In the genomic region with DNA sequence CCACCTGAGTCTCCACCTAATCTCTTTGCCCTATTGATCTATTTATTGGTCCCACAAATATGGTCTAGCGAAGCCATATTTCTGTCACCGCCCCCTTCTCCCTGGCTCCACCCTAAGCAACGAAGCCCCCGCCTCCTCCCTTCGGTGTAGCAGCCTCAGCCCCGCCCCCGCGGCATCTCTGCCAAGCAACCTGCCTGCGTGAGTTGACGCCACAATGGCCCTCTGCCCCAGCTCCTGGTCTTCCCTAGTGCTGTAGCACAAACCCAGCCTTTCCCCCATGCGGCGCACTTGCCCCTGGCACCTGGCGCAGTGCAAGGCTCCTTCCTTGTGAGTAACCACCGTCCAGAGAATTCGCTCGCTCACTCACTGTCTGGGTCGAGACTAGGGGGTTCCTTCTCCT, we compare ENCODE assay signal across 10 mouse cellular contexts. TPM values are rescaled to one million over a fixed set of nuclear protein-coding genes. Genes with fewer than 3 reads are reported as not detected.
A peak's percentile ranks its signal among the peaks of the same experiment; 100 is the strongest.
DNase-seq lines count a peak whose midpoint lies in the region; ATAC-seq lines count a peak whose summit lies in the region.
"Had no signal": no experiment of that assay in that cellular context is flagged by ENCODE, and none has a peak within 500 bp of the region (broad histone marks: within the 10 kb centered on the region; RNA-seq: fewer than 3 reads in every experiment).

No protein-coding gene starts in this region.

- ATAC-seq in liver, embryonic 11.5 days (replicated peaks; ENCODE audit: low FRiP score), result no peak

- H3K4me3 ChIP-seq in liver, embryonic 11.5 days (ENCODE audit: low read depth, low read length), result no peak overlapping the region
- no peak overlapping the region for H3K4me3 ChIP-seq in limb, embryonic 10.5 days

- peak overlapping the region; percentile 31; the same call in 1 of the 2 replicates for H3K4me2 ChIP-seq in liver, embryonic 11.5 days
- H3K4me2 ChIP-seq: midbrain, embryonic 11.5 days had no signal

- peak; percentile 94 for DNase-seq in heart, adult 11 months
- DNase-seq in heart, adult 8-10 months (ENCODE audit: low spot score), result no peak
- DNase-seq in thymus, postnatal 14 days, result peak; percentile 42
- DNase-seq in thymus, adult 18-20 months, result no peak
- no peak for DNase-seq in liver, embryonic 11.5 days (ENCODE audit: low spot score)
- DNase-seq in gastrocnemius, postnatal 25 days, result no peak
- no peak for DNase-seq in limb, embryonic 10.5 days (ENCODE audit: low spot score)
- no peak for DNase-seq in thymus, postnatal 0 days (ENCODE audit: low spot score)

- H3K9me3 ChIP-seq in liver, embryonic 11.5 days (ENCODE audit: control insufficient read depth, low read length), result no peaks in the 10 kb centered on the region
- no peaks in the 10 kb centered on the region for H3K9me3 ChIP-seq in limb, embryonic 10.5 days (replicated peaks)

- 30% methylated on average over 17 of the region's 17 CpGs for WGBS in liver, embryonic 11.5 days
- 36% methylated on average over 17 of the region's 17 CpGs for WGBS in limb, embryonic 10.5 days

- peaks cover 20% of the 10 kb centered on the region for H3K27me3 ChIP-seq in liver, embryonic 11.5 days (replicated peaks; ENCODE audit: control insufficient read depth, insufficient read depth, low read length)
- H3K27me3 ChIP-seq in limb, embryonic 10.5 days (ENCODE audit: low read depth, poor library complexity, severe bottlenecking), result peaks cover 44% of the 10 kb centered on the region

- no peak overlapping the region for H3K9ac ChIP-seq in liver, embryonic 11.5 days (ENCODE audit: low read depth, low read length)

- peaks cover 20% of the 10 kb centered on the region for H3K4me1 ChIP-seq in liver, embryonic 11.5 days (replicated peaks; ENCODE audit: control insufficient read depth, insufficient read depth, low read length)
- peaks cover 28% of the 10 kb centered on the region for H3K4me1 ChIP-seq in limb, embryonic 10.5 days

- no peaks in the 10 kb centered on the region for H3K36me3 ChIP-seq in liver, embryonic 11.5 days (ENCODE audit: control insufficient read depth, insufficient read depth, low read length)
- H3K36me3 ChIP-seq in limb, embryonic 10.5 days, result peaks cover 13% of the 10 kb centered on the region

- H3K27ac ChIP-seq in liver, embryonic 11.5 days (ENCODE audit: low read depth, low read length), result no peak overlapping the region
- H3K27ac ChIP-seq in limb, embryonic 10.5 days, result no peak overlapping the region

RNA-seq across cellular contexts. Expression of gene Hist3h2a, which starts 9.1 kb away (rescaled TPM):
- 10 to 100 TPM; 10.5 to 17.8 (median 16.0) TPM for total RNA-seq in heart, adult 8-10 months (2022)
- polyA plus RNA-seq in liver, embryonic 11.5 days (2014; fragmentation: Nextera tagmentation; extraction: Ambion mirVana), result 12.0 and 14.5 TPM in 2 replicates
- 10 to 100 TPM; 10.1 to 11.1 TPM for total RNA-seq in gastrocnemius, postnatal 25 days (2021)
- 8.4 and 11.3 TPM in 2 replicates for polyA plus RNA-seq in limb, embryonic 10.5 days (2016; fragmentation: Nextera tagmentation; extraction: Ambion mirVana)
- 52.3 and 52.8 TPM in 2 replicates for polyA plus RNA-seq in thymus, postnatal 0 days (2015; fragmentation: Nextera tagmentation; extraction: Ambion mirVana)

RNA-seq across cellular contexts. Expression of gene Trim17, which starts 9.1 kb away (rescaled TPM):
- total RNA-seq in heart, adult 8-10 months (2022), result under 1 TPM in 3 of 4 experiments, not detected in 1; 0.06 to 0.20 (median 0.08) TPM
- polyA plus RNA-seq in liver, embryonic 11.5 days (2014; fragmentation: Nextera tagmentation; extraction: Ambion mirVana), result 0.23 and 0.38 TPM in 2 replicates
- under 1 TPM; 0.13 to 0.18 TPM for total RNA-seq in gastrocnemius, postnatal 25 days (2021)
- 0.31 and 0.35 TPM in 2 replicates for polyA plus RNA-seq in limb, embryonic 10.5 days (2016; fragmentation: Nextera tagmentation; extraction: Ambion mirVana)
- polyA plus RNA-seq in thymus, postnatal 0 days (2015; fragmentation: Nextera tagmentation; extraction: Ambion mirVana), result 0.29 and 0.44 TPM in 2 replicates

RNA-seq across cellular contexts. Expression of gene Trim11, which starts 14.3 kb away (rescaled TPM):
- total RNA-seq in heart, adult 8-10 months (2022), result 10 to 100 TPM; 14.7 to 18.9 (median 16.5) TPM
- polyA plus RNA-seq in liver, embryonic 11.5 days (2014; fragmentation: Nextera tagmentation; extraction: Ambion mirVana), result 17.3 and 17.8 TPM in 2 replicates
- total RNA-seq in gastrocnemius, postnatal 25 days (2021), result 1 to 10 TPM; 6.7 to 8.1 TPM
- 17.8 and 20.7 TPM in 2 replicates for polyA plus RNA-seq in limb, embryonic 10.5 days (2016; fragmentation: Nextera tagmentation; extraction: Ambion mirVana)
- 49.6 and 54.0 TPM in 2 replicates for polyA plus RNA-seq in thymus, postnatal 0 days (2015; fragmentation: Nextera tagmentation; extraction: Ambion mirVana)

RNA-seq across cellular contexts. Expression of gene Hist3h2ba, which starts 14.8 kb away (rescaled TPM):
- 1 to 10 TPM in 3 of 4 experiments, not detected in 1; 1.3 to 1.4 (median 1.3) TPM for total RNA-seq in heart, adult 8-10 months (2022)
- polyA plus RNA-seq in liver, embryonic 11.5 days (2014; fragmentation: Nextera tagmentation; extraction: Ambion mirVana), result 6.3 and 6.9 TPM in 2 replicates
- total RNA-seq in gastrocnemius, postnatal 25 days (2021), result 1 to 10 TPM; 1.1 to 1.2 TPM
- 3.2 and 4.5 TPM in 2 replicates for polyA plus RNA-seq in limb, embryonic 10.5 days (2016; fragmentation: Nextera tagmentation; extraction: Ambion mirVana)
- polyA plus RNA-seq in thymus, postnatal 0 days (2015; fragmentation: Nextera tagmentation; extraction: Ambion mirVana), result 50.8 and 57.5 TPM in 2 replicates
- polyA plus RNA-seq: G1E had no signal

RNA-seq across cellular contexts. Expression of gene Rnf187, which starts 24.8 kb away (rescaled TPM):
- total RNA-seq in heart, adult 8-10 months (2022), result 100 to 1,000 TPM; 165 to 184 (median 175) TPM
- polyA plus RNA-seq in liver, embryonic 11.5 days (2014; fragmentation: Nextera tagmentation; extraction: Ambion mirVana), result 229 and 240 TPM in 2 replicates
- 100 to 1,000 TPM in 1 of 2 experiments, 10 to 100 TPM in 1; 99.3 to 105 TPM for total RNA-seq in gastrocnemius, postnatal 25 days (2021)
- 222 and 238 TPM in 2 replicates for polyA plus RNA-seq in limb, embryonic 10.5 days (2016; fragmentation: Nextera tagmentation; extraction: Ambion mirVana)
- 245 and 268 TPM in 2 replicates for polyA plus RNA-seq in thymus, postnatal 0 days (2015; fragmentation: Nextera tagmentation; extraction: Ambion mirVana)

Comparison
In these comparisons a context has a peak if more than half of its experiments do, and no peak if none do; other contexts are left out.
1. DNase-seq: peak in heart, adult 11 months (single experiment) and thymus, postnatal 14 days (single experiment); none in heart, adult 8-10 months (single experiment), thymus, adult 18-20 months (0 of 2), liver, embryonic 11.5 days (single experiment), gastrocnemius, postnatal 25 days (single experiment), limb, embryonic 10.5 days (single experiment) and thymus, postnatal 0 days (single experiment).